Mouse (Mus musculus) brain, embryonic 14.5 days (tissue): ENCODE data around the gene Cbln3.

Source experiments
- CTCF ChIP-seq: fragments of 200-500 bp; IDR thresholded peaks from 2 replicates; pipeline ENCODE4 v1.5.1; 2012; ENCODE audit warnings: inconsistent platforms, mild to moderate bottlenecking, moderate library complexity, borderline replicate concordance; ENCODE audit not compliant: insufficient read depth, insufficient read length; ENCODE audit errors: extremely low read depth
- POLR2A ChIP-seq: fragments of 200-500 bp; IDR thresholded peaks from 2 replicates; pipeline ENCODE4 v1.6.1; 2012; ENCODE audit warnings: mild to moderate bottlenecking, inconsistent platforms, borderline replicate concordance; ENCODE audit not compliant: poor library complexity, insufficient read depth, insufficient read length, severe bottlenecking; ENCODE audit errors: extremely low read depth

GRCm38 (mm10) chr14:55885791-55886271, 1.6 kb upstream of the Cbln3 start:
- TF ChIP-seq CTCF (no peak), POLR2A (no peak)
